Mouse (Mus musculus) NIH3T3 (cell line): ENCODE measurements around the gene Cep95.

Experiments used
- DNase-seq: peaks from one replicate; pipeline ENCODE4 v3.0.0-alpha.2; 2012; ENCODE audit warnings: low read depth

Gene Cep95

GRCm38 (mm10) chr11:106814601-106815320 is 25.7 kb downstream of the Cep95 start:
- no peak for DNase-seq

GRCm38 (mm10) chr11:106815331-106815730 is 26.3 kb downstream of the Cep95 start:
- DNase-seq: no peak

- no peak for DNase-seq
These were observed 26.7 kb downstream of the Cep95 start for GRCm38 (mm10) chr11:106815761-106816160.

GRCm38 (mm10) chr11:106816316-106816715 is 27.3 kb downstream of the Cep95 start:
- DNase-seq: no peak

GRCm38 (mm10) chr11:106817156-106817555 is 28.1 kb downstream of the Cep95 start:
- DNase-seq: no peak

GRCm38 (mm10) chr11:106817808-106818207 is 28.8 kb downstream of the Cep95 start:
- peak; percentile 13 for DNase-seq

GRCm38 (mm10) chr11:106818341-106818740 is 29.3 kb downstream of the Cep95 start:
- DNase-seq: no peak

- DNase-seq: no peak
These were observed 30.5 kb downstream of the Cep95 start for GRCm38 (mm10) chr11:106819595-106819994.

- DNase-seq: no peak
These were observed 31.2 kb downstream of the Cep95 start for GRCm38 (mm10) chr11:106820252-106820651.

- peak; percentile 14 for DNase-seq
These were observed 31.9 kb downstream of the Cep95 start for GRCm38 (mm10) chr11:106820972-106821371.

- DNase-seq: no peak
These were observed 32.3 kb downstream of the Cep95 start for GRCm38 (mm10) chr11:106821397-106821796.

- no peak for DNase-seq
These were observed 33.4 kb downstream of the Cep95 start for GRCm38 (mm10) chr11:106822491-106822890.

GRCm38 (mm10) chr11:106822911-106823310 is 33.9 kb downstream of the Cep95 start:
- DNase-seq: no peak

- no peak for DNase-seq
These were observed 34.7 kb downstream of the Cep95 start for GRCm38 (mm10) chr11:106823741-106824140.

GRCm38 (mm10) chr11:106824403-106824802 is 35.4 kb downstream of the Cep95 start:
- DNase-seq: no peak

GRCm38 (mm10) chr11:106828079-106828478 is 39.0 kb downstream of the Cep95 start:
- DNase-seq: no peak

- DNase-seq: no peak
These were observed 53.0 kb downstream of the Cep95 start for GRCm38 (mm10) chr11:106842002-106842401.

- DNase-seq: peak; percentile 72
These were observed 62.4 kb downstream of the Cep95 start for GRCm38 (mm10) chr11:106851438-106851837.
